Mouse (Mus musculus) lung, embryonic 16.5 days (tissue): ENCODE measurements at regions not wholly inside any gene's neighbourhood (a gene's known extent, or its start where the extent isn't known, plus 50 kb on each side); places are given as distances from the start of the nearest gene placed in this dataset.
A peak's percentile ranks its signal among the peaks of the same experiment; 100 is the strongest.

Experiments used
- ATAC-seq: fragments of 200-750 bp; cut with Nextera tagmentation; 2 replicates; pipeline ENCODE4 v1.8.0; 2017; ENCODE audit warnings: low read depth, mild to moderate bottlenecking, moderate library complexity
- H3K27ac ChIP-seq: fragments of 300-500 bp; sonication (generic); 2 replicates; pipeline ENCODE4 v1.5.1; 2014; ENCODE audit warnings: mild to moderate bottlenecking, control low read depth, low read length
- H3K27me3 ChIP-seq: fragments of 300-500 bp; sonication (generic); 2 replicates; pipeline ENCODE4 v1.6.1; 2014; ENCODE audit warnings: low read depth, low read length, mixed read lengths; ENCODE audit not compliant: control insufficient read depth, insufficient read depth
- H3K36me3 ChIP-seq: fragments of 300-500 bp; sonication (generic); 2 replicates; pipeline ENCODE4 v1.6.1; 2014; ENCODE audit warnings: low read length; ENCODE audit not compliant: control insufficient read depth, insufficient read depth
- H3K4me1 ChIP-seq: fragments of 300-500 bp; sonication (generic); replicated peaks from 2 replicates; pipeline ENCODE4 v1.6.1; 2014; ENCODE audit warnings: low read length, mixed read lengths; ENCODE audit not compliant: control insufficient read depth, insufficient read depth
- H3K4me2 ChIP-seq: fragments of 300-500 bp; sonication (generic); 2 replicates; pipeline ENCODE4 v1.6.1; 2014; ENCODE audit warnings: low read depth, low read length, control low read depth
- H3K4me3 ChIP-seq: fragments of 300-500 bp; sonication (generic); 2 replicates; pipeline ENCODE4 v1.5.1; 2014; ENCODE audit warnings: mild to moderate bottlenecking, low read length, control low read depth
- H3K9ac ChIP-seq: fragments of 300-500 bp; sonication (generic); 2 replicates; pipeline ENCODE4 v1.6.1; 2014; ENCODE audit warnings: low read length, control low read depth
- H3K9me3 ChIP-seq: fragments of 300-500 bp; sonication (generic); 2 replicates; pipeline ENCODE4 v1.6.1; 2016; ENCODE audit warnings: low read length; ENCODE audit not compliant: control insufficient read depth
- WGBS: fragments of 180-500 bp; shearing (Covaris S2); extraction: QIAGEN DNeasy Blood & Tissue Kit; methylation state at CpG from one replicate; pipeline ENCODE4 v1.1.7; 2014; 5-methylcytosine and 5-hydroxymethylcytosine counted together

- no peak for ATAC-seq
- no peak overlapping the region for H3K4me3 ChIP-seq
- no peaks in the 10 kb centered on the region for H3K36me3 ChIP-seq
- no peak overlapping the region for H3K9ac ChIP-seq
- no peaks in the 10 kb centered on the region for H3K27me3 ChIP-seq
- no peaks in the 10 kb centered on the region for H3K9me3 ChIP-seq
- H3K4me1 ChIP-seq, result peaks cover 6% of the 10 kb centered on the region; the same call in 1 of the 2 replicates
- no peak overlapping the region for H3K4me2 ChIP-seq
- H3K27ac ChIP-seq, result no peak overlapping the region
- WGBS, result 47% methylated on average over 10 of the region's 10 CpGs
Observed at GRCm38 (mm10) chr1:128805687-128806653, 213.9 kb upstream of the Cxcr4 start.

DNA sequence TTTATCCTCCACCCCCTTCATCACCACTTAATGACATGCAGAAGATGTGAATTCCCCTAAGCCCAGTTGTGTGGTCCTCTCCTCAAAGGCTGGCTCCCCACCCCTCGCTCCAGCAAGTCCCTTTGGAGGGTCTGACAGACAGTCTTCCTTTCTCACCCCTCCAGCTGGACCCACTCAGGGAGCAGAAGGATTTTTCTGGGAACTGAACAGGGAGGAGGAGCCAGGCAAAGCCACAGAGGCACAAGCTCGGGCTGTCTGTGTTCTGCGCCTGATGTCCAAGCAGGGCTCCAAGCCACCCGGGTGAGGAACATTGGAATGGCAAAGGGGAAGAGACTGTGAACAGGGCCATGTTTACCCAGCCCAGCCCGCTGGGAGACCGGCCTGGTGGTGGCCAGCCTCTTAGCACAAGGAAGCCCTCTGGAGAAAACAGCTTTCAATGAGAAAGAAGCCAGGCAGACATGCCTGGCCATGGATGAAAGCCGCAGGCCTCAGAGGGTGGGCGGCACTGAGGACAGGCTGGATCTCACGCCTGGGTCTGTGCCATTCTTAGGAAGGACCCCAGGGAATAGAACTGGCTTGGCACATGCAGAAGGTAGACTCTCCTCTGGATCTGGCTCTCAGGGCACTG, 211.5 kb upstream of the Cxcr4 start:
- Histone ChIP-seq H3K4me2 (peak overlapping the region; percentile 5; the same call in 1 of the 2 replicates), H3K4me1 (peaks cover 6% of the 10 kb centered on the region; the same call in 1 of the 2 replicates), H3K27ac (peak overlapping the region; percentile 87), H3K27me3 (no peaks in the 10 kb centered on the region), H3K4me3 (no peak overlapping the region), H3K9ac (peak overlapping the region; percentile 13; the same call in 1 of the 2 replicates), H3K9me3 (no peaks in the 10 kb centered on the region), H3K36me3 (no peaks in the 10 kb centered on the region)
- ATAC-seq, result peak; percentile 95
- 17% methylated on average over 9 of the region's 9 CpGs for WGBS

DNA sequence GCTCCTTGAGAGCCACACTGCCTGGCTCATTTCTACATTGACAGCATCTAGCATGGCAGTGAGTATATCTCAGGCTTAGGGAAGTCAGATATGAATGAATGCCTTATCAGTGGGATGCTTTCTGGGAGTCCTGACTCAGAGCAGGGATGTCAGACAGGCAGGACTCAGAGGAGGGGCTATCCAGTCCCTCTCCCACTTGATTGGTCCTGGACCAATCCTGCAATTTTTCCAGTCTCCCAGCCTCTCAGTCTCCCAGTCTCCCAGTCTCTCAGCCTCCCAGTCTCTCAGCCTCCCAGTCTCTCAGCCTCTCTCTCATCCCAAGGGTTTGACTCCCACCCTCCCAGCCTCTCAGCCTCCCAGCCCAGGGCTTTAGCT, 211.0 kb upstream of the Cxcr4 start:
- no peak; the same call in 1 of the 2 replicates for ATAC-seq
- H3K4me2 ChIP-seq, result no peak overlapping the region
- H3K27ac ChIP-seq, result peak overlapping the region; percentile 87; the same call in 1 of the 2 replicates
- no peaks in the 10 kb centered on the region for H3K27me3 ChIP-seq
- H3K9me3 ChIP-seq, result no peaks in the 10 kb centered on the region
- peaks cover 6% of the 10 kb centered on the region; the same call in 1 of the 2 replicates for H3K4me1 ChIP-seq
- no peak overlapping the region for H3K9ac ChIP-seq
- H3K36me3 ChIP-seq, result no peaks in the 10 kb centered on the region
- no peak overlapping the region for H3K4me3 ChIP-seq

DNA sequence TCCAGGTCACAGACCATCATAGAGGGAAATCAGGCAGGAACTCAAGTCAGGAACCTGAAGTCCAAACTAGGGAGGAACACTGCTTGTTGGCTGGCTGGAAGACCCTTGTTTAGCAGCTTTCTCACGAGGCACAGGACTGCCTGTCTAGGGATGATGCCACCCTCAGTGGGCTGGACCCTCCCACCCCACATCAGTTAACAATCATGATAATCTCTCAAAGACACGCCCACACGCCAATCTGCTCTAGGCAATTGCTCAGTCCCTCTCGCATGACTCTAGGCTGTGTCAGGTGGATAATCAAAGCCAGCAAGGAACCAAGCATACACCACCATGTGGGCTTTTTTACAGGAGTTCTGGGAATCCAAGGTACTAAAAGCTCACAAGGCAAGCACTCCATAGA, 206.6 kb upstream of the Cxcr4 start:
- no peaks in the 10 kb centered on the region for H3K9me3 ChIP-seq
- H3K27ac ChIP-seq, result no peak overlapping the region
- ATAC-seq, result no peak

GRCm38 (mm10) chr1:128795654-128796053, 203.6 kb upstream of the Cxcr4 start:
- no peak for ATAC-seq
- WGBS, result 73% methylated on average over 6 of the region's 6 CpGs
- Histone ChIP-seq H3K9ac (no peak overlapping the region), H3K4me3 (no peak overlapping the region), H3K4me2 (no peak overlapping the region), H3K9me3 (no peaks in the 10 kb centered on the region), H3K27me3 (no peaks in the 10 kb centered on the region), H3K4me1 (no peaks in the 10 kb centered on the region), H3K36me3 (no peaks in the 10 kb centered on the region), H3K27ac (no peak overlapping the region)

More for the DNA sequence above, 206.6 kb upstream of the Cxcr4 start:
- Histone ChIP-seq H3K4me1 (no peaks in the 10 kb centered on the region), H3K36me3 (no peaks in the 10 kb centered on the region), H3K27me3 (no peaks in the 10 kb centered on the region), H3K4me2 (no peak overlapping the region), H3K4me3 (no peak overlapping the region), H3K9ac (no peak overlapping the region)
- 74% methylated on average over 4 of the region's 4 CpGs for WGBS

GRCm38 (mm10) chr1:128790881-128791280, 198.8 kb upstream of the Cxcr4 start:
- WGBS, result 88% methylated on average over 6 of the region's 6 CpGs
- no peak overlapping the region for H3K4me2 ChIP-seq
- no peaks in the 10 kb centered on the region for H3K27me3 ChIP-seq
- no peak overlapping the region for H3K4me3 ChIP-seq
- H3K9me3 ChIP-seq, result no peaks in the 10 kb centered on the region
- H3K4me1 ChIP-seq, result no peaks in the 10 kb centered on the region
- H3K27ac ChIP-seq, result no peak overlapping the region
- ATAC-seq, result no peak
- no peaks in the 10 kb centered on the region for H3K36me3 ChIP-seq
- no peak overlapping the region for H3K9ac ChIP-seq

- Histone ChIP-seq H3K27ac (no peak overlapping the region), H3K27me3 (no peaks in the 10 kb centered on the region), H3K9ac (no peak overlapping the region), H3K9me3 (no peaks in the 10 kb centered on the region), H3K4me1 (no peaks in the 10 kb centered on the region), H3K4me3 (no peak overlapping the region), H3K36me3 (no peaks in the 10 kb centered on the region), H3K4me2 (no peak overlapping the region)
- no peak for ATAC-seq
- WGBS, result 80% methylated on average over 3 of the region's 3 CpGs
Observed at GRCm38 (mm10) chr1:128789567-128790335, 197.7 kb upstream of the Cxcr4 start.

DNA sequence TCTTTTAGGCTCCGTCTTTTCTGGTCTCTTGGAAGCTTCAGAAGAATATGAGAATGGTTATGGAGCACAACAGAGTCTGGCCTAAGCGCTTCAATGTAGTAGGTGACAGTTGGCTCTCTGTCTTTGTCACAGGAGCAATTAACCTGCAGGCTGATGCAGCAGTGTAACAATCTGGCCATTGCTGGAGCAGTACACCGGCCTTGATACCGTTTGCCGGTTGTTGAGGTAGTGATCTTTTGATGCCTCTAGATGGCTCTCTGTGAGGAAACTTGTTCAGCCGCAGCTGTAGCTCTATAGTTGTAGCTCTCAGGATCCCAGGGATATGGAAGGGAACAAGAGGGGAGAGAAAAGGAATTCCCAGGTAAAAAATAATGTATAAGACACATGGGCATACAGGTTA, 196.1 kb upstream of the Cxcr4 start:
- ATAC-seq, result no peak
- 61% methylated on average over 6 of the region's 6 CpGs for WGBS
- no peak overlapping the region for H3K9ac ChIP-seq

More for the DNA sequence above, 196.1 kb upstream of the Cxcr4 start:
- Histone ChIP-seq H3K4me1 (no peaks in the 10 kb centered on the region), H3K27ac (no peak overlapping the region), H3K4me3 (no peak overlapping the region), H3K9me3 (no peaks in the 10 kb centered on the region), H3K4me2 (no peak overlapping the region), H3K27me3 (no peaks in the 10 kb centered on the region), H3K36me3 (no peaks in the 10 kb centered on the region)
